24 mouse cellular contexts compared by ENCODE assay signal in the genomic region with DNA sequence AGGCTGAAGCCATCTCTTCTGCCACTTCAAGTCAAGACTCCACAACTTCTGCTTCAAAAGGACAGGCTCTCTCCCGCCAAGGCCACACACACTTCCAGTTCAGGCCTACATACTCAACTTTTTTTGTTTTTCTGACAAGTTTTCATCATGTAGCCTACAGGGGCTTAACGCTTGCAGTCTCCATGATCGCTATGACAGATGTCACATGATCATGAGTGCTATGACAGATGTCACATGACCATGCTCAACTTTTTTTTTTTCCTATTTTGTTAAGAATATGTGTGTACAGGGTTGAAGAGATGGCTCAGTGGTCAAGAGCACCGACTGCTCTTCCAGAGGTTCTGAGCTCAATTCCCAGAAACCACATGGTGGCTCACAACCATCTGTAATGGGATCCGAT.
"Had no signal": no experiment of that assay in that cellular context is flagged by ENCODE, and none has a peak within 500 bp of the region (broad histone marks: within the 10 kb centered on the region; RNA-seq: fewer than 3 reads in every experiment).

No protein-coding gene starts in this region.

- H3K9ac ChIP-seq: heart, embryonic 13.5 days; heart, embryonic 15.5 days; hindbrain, embryonic 12.5 days; hindbrain, embryonic 14.5 days; intestine, embryonic 15.5 days; limb, embryonic 13.5 days; limb, embryonic 15.5 days; liver, embryonic 12.5 days; liver, embryonic 14.5 days had no signal

- H3K9me3 ChIP-seq: heart, embryonic 13.5 days; heart, embryonic 15.5 days; hindbrain, embryonic 10.5 days; hindbrain, embryonic 12.5 days; intestine, embryonic 15.5 days; limb, embryonic 13.5 days; limb, embryonic 15.5 days; liver, embryonic 12.5 days had no signal

- DNase-seq: gastrocnemius, adult 2 months; gastrocnemius, postnatal 10 days; gastrocnemius, postnatal 25 days; heart, adult 2 months; heart, postnatal 4 days; kidney, adult 18-20 months; kidney, adult 8-10 months; kidney, postnatal 14 days; kidney, postnatal 36 days; layer of hippocampus, adult 9-11 months; layer of hippocampus, postnatal 36 days; left cerebral cortex, postnatal 4 days had no signal

- H3K4me2 ChIP-seq: heart, embryonic 11.5 days; heart, embryonic 13.5 days; heart, embryonic 15.5 days; hindbrain, embryonic 12.5 days; hindbrain, embryonic 14.5 days; intestine, embryonic 15.5 days; limb, embryonic 13.5 days; limb, embryonic 15.5 days; liver, embryonic 12.5 days had no signal

- H3K4me1 ChIP-seq: heart, embryonic 13.5 days; heart, embryonic 15.5 days; hindbrain, embryonic 10.5 days; hindbrain, embryonic 12.5 days; intestine, embryonic 15.5 days; limb, embryonic 13.5 days; limb, embryonic 15.5 days had no signal

- H3K4me3 ChIP-seq: gastrocnemius, adult 2 months; heart, adult 2 months; heart, embryonic 13.5 days; heart, embryonic 15.5 days; hindbrain, embryonic 10.5 days; hindbrain, embryonic 12.5 days; intestine, embryonic 15.5 days; limb, embryonic 13.5 days; limb, embryonic 15.5 days; liver, embryonic 12.5 days had no signal

- H3K27ac ChIP-seq: gastrocnemius, adult 2 months; heart, adult 2 months; heart, embryonic 13.5 days; heart, embryonic 15.5 days; hindbrain, embryonic 10.5 days; hindbrain, embryonic 12.5 days; hindbrain, embryonic 14.5 days; intestine, embryonic 15.5 days; kidney, postnatal 0 days; limb, embryonic 13.5 days; limb, embryonic 15.5 days; liver, embryonic 12.5 days; liver, embryonic 14.5 days had no signal

- H3K27me3 ChIP-seq: heart, embryonic 13.5 days; heart, embryonic 15.5 days; hindbrain, embryonic 12.5 days; intestine, embryonic 15.5 days; limb, embryonic 13.5 days; limb, embryonic 15.5 days; liver, embryonic 12.5 days had no signal
